Mouse (Mus musculus) liver, adult 2 months (tissue): Measurements from ENCODE around the gene Kcng1.

ENCODE experiments used
- CTCF ChIP-seq: fragments of 200-500 bp; IDR thresholded peaks from 2 replicates; pipeline ENCODE4 v1.5.1; 2011; ENCODE audit warnings: low read depth, low read length, control low read depth
- POLR2A ChIP-seq: fragments of 200-500 bp; IDR thresholded peaks from 2 replicates; pipeline ENCODE4 v1.6.1; 2011; ENCODE audit warnings: low read length, control low read depth; ENCODE audit not compliant: insufficient read depth; ENCODE audit errors: extremely low read depth

- TF ChIP-seq CTCF, result no peak
- TF ChIP-seq POLR2A, result no peak
These were observed 27.4 kb upstream of the Kcng1 start for GRCm38 (mm10) chr2:168308916-168309315.
